Mouse (Mus musculus) heart, adult 2 months (tissue): ENCODE measurements around the gene Dnase1l1.

Experiments used
- CTCF ChIP-seq: fragments of 200-600 bp; IDR thresholded peaks from 2 replicates; pipeline ENCODE4 v1.8.1; 2022; ENCODE audit warnings: antibody characterized with exemption, mild to moderate bottlenecking, moderate library complexity
- POLR2A ChIP-seq: fragments of 200-500 bp; IDR thresholded peaks from 2 replicates; pipeline ENCODE4 v1.6.1; 2011; ENCODE audit warnings: mild to moderate bottlenecking, low read depth, low read length, control low read depth; ENCODE audit not compliant: insufficient read depth

GRCm38 (mm10) chrX:74243396-74243795, 38.7 kb downstream of the Dnase1l1 start:
- TF ChIP-seq CTCF: no peak
- no peak for TF ChIP-seq POLR2A
